Mouse (Mus musculus) embryonic facial prominence, embryonic 11.5 days (tissue): ENCODE results near the gene Mtfp1. TPM values are rescaled to one million over a fixed set of nuclear protein-coding genes. Genes with fewer than 3 reads are reported as not detected.

Source experiments
- ATAC-seq: fragments of 200-750 bp; cut with Nextera tagmentation; replicated peaks from 2 replicates; pipeline ENCODE4 v1.8.0; 2017; ENCODE audit warnings: low read depth; ENCODE audit not compliant: insufficient number of reproducible peaks, low FRiP score, low TSS enrichment
- DNase-seq: peaks from one replicate; pipeline ENCODE4 v3.0.0-alpha.2; 2015; ENCODE audit warnings: low spot score
- H3K27ac ChIP-seq: fragments of 300-500 bp; sonication (generic); replicated peaks from 2 replicates; pipeline ENCODE4 v1.5.1; 2014; ENCODE audit warnings: mild to moderate bottlenecking, low read depth, low read length, control low read depth
- H3K27me3 ChIP-seq: fragments of 300-500 bp; sonication (generic); 2 replicates; pipeline ENCODE4 v1.6.1; 2014; ENCODE audit warnings: mild to moderate bottlenecking, low read length, moderate library complexity, mixed read lengths; ENCODE audit not compliant: control insufficient read depth, insufficient read depth
- H3K36me3 ChIP-seq: fragments of 300-500 bp; sonication (generic); replicated peaks from 2 replicates; pipeline ENCODE4 v1.6.1; 2014; ENCODE audit warnings: low read depth, mild to moderate bottlenecking, low read length, moderate library complexity, mixed read lengths; ENCODE audit not compliant: control insufficient read depth, insufficient read depth
- H3K4me1 ChIP-seq: fragments of 300-500 bp; sonication (generic); 2 replicates; pipeline ENCODE4 v1.6.1; 2014; ENCODE audit warnings: low read length, mixed read lengths; ENCODE audit not compliant: control insufficient read depth, insufficient read depth
- H3K4me2 ChIP-seq: fragments of 300-500 bp; sonication (generic); 2 replicates; pipeline ENCODE4 v1.6.1; 2014; ENCODE audit warnings: low read depth, mild to moderate bottlenecking, control low read depth, low read length, moderate library complexity
- H3K4me3 ChIP-seq: fragments of 300-500 bp; sonication (generic); 2 replicates; pipeline ENCODE4 v1.5.1; 2014; ENCODE audit warnings: low read depth, low read length, control low read depth
- H3K9ac ChIP-seq: fragments of 300-500 bp; sonication (generic); replicated peaks from 2 replicates; pipeline ENCODE4 v1.6.1; 2014; ENCODE audit warnings: mild to moderate bottlenecking, control low read depth, low read length
- H3K9me3 ChIP-seq: fragments of 300-500 bp; sonication (generic); replicated peaks from 2 replicates; pipeline ENCODE4 v1.6.1; 2016; ENCODE audit warnings: mild to moderate bottlenecking, low read length, inconsistent platforms, mixed read lengths; ENCODE audit not compliant: control insufficient read depth
- WGBS: fragments of 180-500 bp; shearing (Covaris S2); extraction: QIAGEN DNeasy Blood & Tissue Kit; methylation state at CpG from one replicate; pipeline ENCODE4 v1.1.7; 2014; 5-methylcytosine and 5-hydroxymethylcytosine counted together
- polyA plus RNA-seq: library from polyadenylated mRNA; unstranded; fragments of >200 nt; fragmentation: Nextera tagmentation; extraction: Ambion mirVana; gene quantifications from 2 replicates; pipeline ENCODE4 v1.2.1, GENCODE M21; 2014

The Mtfp1 gene
- 6.7 and 8.7 TPM in 2 replicates for polyA plus RNA-seq

DNA sequence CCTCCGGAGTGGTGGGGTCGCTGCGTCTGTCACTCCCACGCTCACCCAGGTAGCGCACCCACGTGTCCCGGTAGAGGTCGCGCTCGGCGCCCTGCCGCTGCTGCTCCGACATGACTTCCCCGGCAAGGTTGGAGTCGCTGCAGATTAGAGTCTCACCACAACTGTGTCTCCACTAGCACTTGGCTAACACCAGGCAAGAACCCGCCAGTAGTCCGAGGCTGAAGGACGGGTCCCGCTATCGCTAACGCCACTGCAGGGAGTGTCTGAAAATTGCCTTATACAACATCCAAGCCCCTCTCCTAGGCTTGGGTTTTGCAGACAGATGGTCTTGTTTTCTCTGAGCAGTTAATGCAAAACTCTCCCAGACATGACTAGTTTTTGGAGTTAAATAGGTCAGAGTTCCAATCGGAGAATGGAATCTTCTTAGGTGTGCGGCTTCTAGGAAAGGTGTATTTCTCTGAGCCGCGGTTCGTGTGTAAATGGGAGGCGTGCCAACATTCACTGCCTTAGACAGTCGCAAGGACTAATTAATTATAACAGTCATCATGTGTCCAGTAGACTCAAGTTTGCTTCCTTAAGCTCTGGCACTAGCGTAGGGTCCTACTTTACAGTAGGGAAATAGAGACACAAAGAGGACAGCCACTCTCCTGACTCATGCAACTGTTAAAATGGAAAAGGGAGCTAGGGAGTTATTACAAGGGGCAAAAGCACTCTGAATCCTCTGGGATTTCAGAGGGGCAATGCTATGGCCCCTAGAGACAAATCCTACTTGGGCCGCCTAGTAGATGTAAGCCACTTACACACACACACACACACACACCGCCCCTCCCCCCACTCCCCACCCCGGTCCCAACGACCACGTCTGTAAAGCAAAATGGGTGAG lies at the start of gene Mtfp1:
Gene Mtfp1 (minus strand): TSS at position 275 of the 883 bp plus-strand sequence.
- Histone ChIP-seq H3K4me1 (peaks cover 4% of the 10 kb centered on the region), H3K27ac (peak within 1 kb of the TSS; percentile 49; the same call in 1 of the 2 replicates), H3K36me3 (no peaks in the 10 kb centered on the region), H3K4me2 (peak within 1 kb of the TSS; percentile 59), H3K9ac (peak within 1 kb of the TSS; percentile 62), H3K27me3 (no peaks in the 10 kb centered on the region), H3K4me3 (peak within 1 kb of the TSS; percentile 53), H3K9me3 (no peaks in the 10 kb centered on the region)
- ATAC-seq (no peak), DNase-seq (peak; percentile 75)
- 9% methylated on average over 32 of the region's 34 CpGs for WGBS

- DNase-seq (no peak), ATAC-seq (no peak)
- Histone ChIP-seq H3K4me3 (no peak overlapping the region), H3K36me3 (peaks cover 8% of the 10 kb centered on the region), H3K27me3 (no peaks in the 10 kb centered on the region), H3K27ac (no peak overlapping the region), H3K9ac (no peak overlapping the region), H3K4me1 (no peaks in the 10 kb centered on the region), H3K4me2 (no peak overlapping the region), H3K9me3 (no peaks in the 10 kb centered on the region)
- WGBS = 91% methylated on average over 21 of the region's 21 CpGs
These were observed 48.2 kb upstream of the Mtfp1 start for GRCm38 (mm10) chr11:4143281-4144062.

GRCm38 (mm10) chr11:4142352-4142751 lies 47.1 kb upstream of the Mtfp1 start:
- H3K4me3 ChIP-seq = no peak overlapping the region
- no peak overlapping the region for H3K4me2 ChIP-seq
- no peak overlapping the region for H3K27ac ChIP-seq
- no peak for DNase-seq
- ATAC-seq = no peak
- peaks cover 8% of the 10 kb centered on the region for H3K36me3 ChIP-seq
- H3K9ac ChIP-seq = no peak overlapping the region
- H3K9me3 ChIP-seq = no peaks in the 10 kb centered on the region
- H3K27me3 ChIP-seq = no peaks in the 10 kb centered on the region
- 87% methylated on average over 4 of the region's 4 CpGs for WGBS
- H3K4me1 ChIP-seq = no peaks in the 10 kb centered on the region

DNA sequence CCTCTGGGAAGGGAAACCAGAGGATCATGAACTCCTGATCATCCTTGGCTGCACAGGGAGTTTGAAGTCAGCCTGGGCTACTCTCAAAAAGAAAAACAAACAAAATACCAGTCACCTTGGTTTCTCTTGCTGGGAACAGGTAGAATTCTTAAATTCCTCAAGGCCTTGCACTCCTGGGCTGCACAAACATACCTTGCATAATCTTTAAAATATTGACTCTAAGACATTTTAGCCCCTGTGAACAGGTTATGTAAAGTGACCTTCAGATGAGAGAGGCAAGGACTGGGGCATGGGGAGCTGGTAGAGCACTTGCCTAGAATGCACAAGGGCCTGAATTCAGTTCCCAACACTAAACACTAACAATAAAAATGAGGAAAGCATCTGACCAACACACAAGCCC lies 46.3 kb upstream of the Mtfp1 start:
- Histone ChIP-seq H3K27ac (no peak overlapping the region), H3K4me3 (no peak overlapping the region), H3K4me2 (no peak overlapping the region), H3K36me3 (peaks cover 8% of the 10 kb centered on the region), H3K9me3 (no peaks in the 10 kb centered on the region), H3K27me3 (no peaks in the 10 kb centered on the region), H3K9ac (no peak overlapping the region), H3K4me1 (no peaks in the 10 kb centered on the region)
- no peak for ATAC-seq
- no peak for DNase-seq

DNA sequence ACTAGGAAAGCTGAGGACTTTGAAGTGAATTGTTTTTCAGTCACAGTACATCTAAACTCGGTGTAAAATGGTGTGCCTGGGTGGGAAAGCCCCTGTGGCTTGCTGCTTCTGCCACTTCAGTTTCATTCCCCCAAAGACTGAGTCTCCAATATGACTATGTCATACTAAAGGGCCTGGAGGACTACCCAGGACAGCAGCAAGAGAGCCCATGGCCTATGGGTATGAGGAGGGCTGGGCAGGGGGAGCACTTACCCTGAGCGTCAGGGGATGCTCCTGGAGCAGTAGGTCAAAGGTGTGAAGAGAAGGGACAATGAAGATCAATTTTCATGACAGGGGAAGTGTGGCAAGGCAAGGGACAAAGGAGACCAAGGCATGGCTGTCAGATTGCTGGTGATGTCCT lies 43.7 kb upstream of the Mtfp1 start:
- no peak for DNase-seq
- Histone ChIP-seq H3K4me1 (no peaks in the 10 kb centered on the region), H3K4me3 (no peak overlapping the region), H3K27me3 (no peaks in the 10 kb centered on the region), H3K4me2 (no peak overlapping the region), H3K36me3 (peaks cover 8% of the 10 kb centered on the region), H3K9me3 (no peaks in the 10 kb centered on the region), H3K9ac (no peak overlapping the region), H3K27ac (no peak overlapping the region)
- 69% methylated on average over 2 of the region's 2 CpGs for WGBS
- no peak for ATAC-seq

DNA sequence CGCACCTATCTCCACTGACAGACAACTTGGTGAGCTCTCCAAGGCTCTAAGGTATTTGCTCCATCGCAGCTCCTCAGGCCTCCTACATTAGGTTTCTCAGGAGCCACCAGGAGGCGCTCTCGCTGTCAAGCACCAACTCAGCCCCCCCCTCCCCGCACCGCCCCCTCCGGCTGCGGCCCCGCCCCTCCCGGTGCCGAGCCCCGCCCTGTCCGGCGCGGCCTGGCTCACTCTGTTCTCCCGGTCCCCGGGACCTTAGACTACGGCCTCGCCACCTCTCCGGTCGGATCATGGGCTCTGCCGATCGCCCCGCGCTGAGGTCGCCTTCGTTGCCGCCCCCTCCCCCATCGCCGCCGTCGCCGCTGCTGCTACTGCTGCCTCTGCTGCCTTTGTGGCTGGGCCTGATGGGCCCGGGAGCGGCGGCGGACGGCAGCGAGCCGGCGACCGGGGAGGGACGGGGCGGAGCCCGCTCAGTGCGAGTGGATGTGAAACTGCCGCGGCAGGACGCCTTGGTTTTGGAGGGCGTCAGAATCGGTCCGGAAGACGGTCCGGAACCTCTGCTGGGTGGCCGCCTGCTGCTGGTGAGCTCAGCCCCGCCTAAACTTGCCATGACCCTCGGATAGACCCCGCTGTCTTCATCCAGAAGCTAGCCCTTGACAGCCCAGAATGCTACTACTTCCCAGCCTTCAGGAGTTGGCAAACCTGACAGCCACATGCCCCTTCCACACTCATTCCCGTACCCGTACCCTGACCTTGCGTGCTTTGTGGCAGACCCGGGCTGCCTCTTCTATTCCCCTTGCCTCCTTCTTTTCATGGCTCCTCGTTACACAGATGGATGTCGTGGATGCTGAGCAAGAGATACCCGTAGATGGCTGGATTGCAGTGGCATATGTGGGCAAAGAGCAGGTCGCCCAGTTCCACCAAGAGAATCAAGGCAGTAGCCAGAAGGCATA lies 40.0 kb upstream of the Mtfp1 start, which contains the start of gene Rnf215:
Gene Rnf215 (plus strand): TSS at position 217 of the 950 bp plus-strand sequence.
- WGBS = 3% methylated on average over 56 of the region's 66 CpGs
- Histone ChIP-seq H3K27ac (peak within 1 kb of the TSS; percentile 47; the same call in 1 of the 2 replicates), H3K4me1 (no peaks in the 10 kb centered on the region), H3K4me2 (peak within 1 kb of the TSS; percentile 72), H3K9me3 (no peaks in the 10 kb centered on the region), H3K36me3 (peaks cover 1% of the 10 kb centered on the region), H3K27me3 (no peaks in the 10 kb centered on the region), H3K4me3 (peak within 1 kb of the TSS; percentile 94), H3K9ac (peak within 1 kb of the TSS; percentile 97)
- ATAC-seq (peak; percentile 86), DNase-seq (peak; percentile 93)

- Histone ChIP-seq H3K9me3 (no peaks in the 10 kb centered on the region), H3K4me1 (no peaks in the 10 kb centered on the region), H3K9ac (no peak overlapping the region), H3K36me3 (no peaks in the 10 kb centered on the region), H3K27ac (no peak overlapping the region), H3K27me3 (no peaks in the 10 kb centered on the region), H3K4me2 (no peak overlapping the region), H3K4me3 (no peak overlapping the region)
- ATAC-seq = no peak
- no peak for DNase-seq
- WGBS = 53% methylated on average over 6 of the region's 6 CpGs
These were observed 39.2 kb upstream of the Mtfp1 start for GRCm38 (mm10) chr11:4134400-4134799.
